Mouse (Mus musculus) left cerebral cortex, postnatal 4 days (tissue): ENCODE measurements at regions not wholly inside any gene's neighbourhood (a gene's known extent, or its start where the extent isn't known, plus 50 kb on each side); places are given as distances from the start of the nearest gene placed in this dataset.

ENCODE experiments used
- DNase-seq: peaks from one replicate; pipeline ENCODE4 v3.0.0-alpha.2; 2022
- intact Hi-C: fragments of 180-260 bp; cut with DNase I; formaldehyde crosslinking; loops from one replicate; pipeline ENCODE4 v1.15.1; 2025

GRCm38 (mm10) chr17:45341573-45341972 lies 92.0 kb downstream of the Cdc5l start:
- intact Hi-C loops, result no loop called here
- DNase-seq, result no peak

GRCm38 (mm10) chr17:45340851-45341250 lies 92.7 kb downstream of the Cdc5l start:
- intact Hi-C loops, result no loop called here
- DNase-seq, result no peak

GRCm38 (mm10) chr17:45339226-45339625 lies 94.3 kb downstream of the Cdc5l start:
- DNase-seq, result no peak
- intact Hi-C loops, result no loop called here

GRCm38 (mm10) chr17:45338086-45338485 lies 95.5 kb downstream of the Cdc5l start:
- no peak for DNase-seq
- intact Hi-C loops, result no loop called here

GRCm38 (mm10) chr17:45335586-45336151 lies 97.9 kb downstream of the Cdc5l start:
- DNase-seq, result no peak
- intact Hi-C loops, result no loop called here

- DNase-seq, result peak; percentile 84
- intact Hi-C loops, result no loop called here
Observed at GRCm38 (mm10) chr17:45334732-45335381, 98.7 kb downstream of the Cdc5l start.

GRCm38 (mm10) chr17:45332321-45332720 lies 101.2 kb downstream of the Cdc5l start:
- peak; percentile 51 for DNase-seq
- intact Hi-C loops, result no loop called here

- peak; percentile 50 for DNase-seq
- intact Hi-C loops, result no loop called here
Observed at GRCm38 (mm10) chr17:45329241-45329640, 104.3 kb downstream of the Cdc5l start.

GRCm38 (mm10) chr17:45326726-45327125 lies 106.8 kb downstream of the Cdc5l start:
- peak; percentile 30 for DNase-seq
- intact Hi-C loops, result no loop called here

GRCm38 (mm10) chr17:45326173-45326572 lies 107.4 kb downstream of the Cdc5l start:
- intact Hi-C loops, result no loop called here
- no peak for DNase-seq

GRCm38 (mm10) chr17:45322842-45323241 lies 110.7 kb downstream of the Cdc5l start:
- peak; percentile 60 for DNase-seq
- intact Hi-C loops, result no loop called here

- no peak for DNase-seq
- intact Hi-C loops, result no loop called here
Observed at GRCm38 (mm10) chr17:45320074-45320473, 113.5 kb downstream of the Cdc5l start.

- intact Hi-C loops, result no loop called here
Observed at GRCm38 (mm10) chr17:45318211-45319076, 115.1 kb downstream of the Cdc5l start.

GRCm38 (mm10) chr17:45312510-45313266 lies 120.8 kb downstream of the Cdc5l start:
- intact Hi-C loops, result no loop called here
- DNase-seq, result peak; percentile 84

More at GRCm38 (mm10) chr17:45318211-45319076, 115.1 kb downstream of the Cdc5l start:
- no peak for DNase-seq

- DNase-seq, result peak; percentile 25
- intact Hi-C loops, result no loop called here
Observed at GRCm38 (mm10) chr17:45306506-45306905, 127.0 kb downstream of the Cdc5l start.

GRCm38 (mm10) chr17:45303183-45303582 lies 130.4 kb downstream of the Cdc5l start:
- intact Hi-C loops, result no loop called here
- no peak for DNase-seq

- intact Hi-C loops, result no loop called here
- DNase-seq, result no peak
Observed at GRCm38 (mm10) chr17:45298355-45298754, 135.2 kb downstream of the Cdc5l start.

- intact Hi-C loops, result no loop called here
- no peak for DNase-seq
Observed at GRCm38 (mm10) chr17:45297860-45298259, 135.7 kb downstream of the Cdc5l start.

GRCm38 (mm10) chr17:45296363-45296762 lies 137.2 kb downstream of the Cdc5l start:
- intact Hi-C loops, result no loop called here
- no peak for DNase-seq

- intact Hi-C loops, result no loop called here
- DNase-seq, result no peak
Observed at GRCm38 (mm10) chr17:45294886-45295285, 138.7 kb downstream of the Cdc5l start.

GRCm38 (mm10) chr17:45294256-45294865 lies 139.2 kb downstream of the Cdc5l start:
- DNase-seq, result no peak

More at GRCm38 (mm10) chr17:45294256-45294865, 139.2 kb downstream of the Cdc5l start:
- intact Hi-C loops, result no loop called here
